Mouse (Mus musculus): ENCODE measurements around the gene Lig3.
A peak's percentile ranks its signal among the peaks of the same experiment; 100 is the strongest.

Gene Lig3

DNA sequence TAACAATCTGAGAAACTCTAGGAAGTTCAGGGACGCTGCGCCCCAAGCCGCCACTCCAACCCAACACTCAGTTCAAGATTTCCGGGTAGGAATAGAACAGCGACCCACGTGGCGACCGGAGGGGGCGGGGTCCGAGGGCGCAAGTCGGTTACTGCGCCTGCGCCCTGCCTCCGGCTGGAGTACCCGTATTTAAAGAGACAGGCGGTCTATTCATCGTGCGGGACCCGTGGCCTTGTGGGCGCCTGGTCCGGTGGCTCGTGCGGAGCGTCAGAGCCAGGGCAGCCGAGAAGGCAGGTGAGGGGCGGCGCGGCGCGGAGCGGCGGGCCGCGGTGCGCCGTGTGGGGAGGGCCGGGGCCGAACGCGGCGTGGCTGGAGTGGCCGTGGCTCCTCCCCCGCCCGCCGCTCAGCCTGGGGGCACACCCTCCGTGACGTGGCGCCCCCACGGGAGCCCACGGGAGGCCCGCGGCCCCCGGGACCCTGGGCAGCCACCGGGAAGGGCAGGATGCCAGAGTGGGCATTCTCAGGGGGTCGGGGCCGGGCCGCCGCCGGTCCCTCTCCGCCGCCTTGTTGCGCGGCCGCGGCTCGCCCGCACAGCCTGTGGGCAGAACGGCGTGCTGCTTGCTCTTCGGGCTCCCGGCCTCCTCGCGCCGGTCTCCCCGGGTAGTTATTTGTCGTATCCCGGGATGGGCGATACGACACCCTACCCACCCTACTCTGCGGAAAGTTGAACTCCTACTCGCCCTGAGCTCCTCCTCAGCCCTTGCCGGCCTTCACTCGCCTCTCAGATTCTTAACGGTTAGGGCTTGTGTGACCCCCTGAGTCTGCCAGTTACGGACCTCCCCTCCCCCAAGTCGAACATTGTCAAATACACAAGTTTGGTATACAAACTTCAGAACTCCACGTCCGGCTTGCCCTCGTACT is at the start of gene Lig3:
Lig3 (plus strand) TSS at position 126 of the 921 bp plus-strand sequence.
- peak; percentile 96 for DNase-seq (ENCODE audit: low spot score)

DNA sequence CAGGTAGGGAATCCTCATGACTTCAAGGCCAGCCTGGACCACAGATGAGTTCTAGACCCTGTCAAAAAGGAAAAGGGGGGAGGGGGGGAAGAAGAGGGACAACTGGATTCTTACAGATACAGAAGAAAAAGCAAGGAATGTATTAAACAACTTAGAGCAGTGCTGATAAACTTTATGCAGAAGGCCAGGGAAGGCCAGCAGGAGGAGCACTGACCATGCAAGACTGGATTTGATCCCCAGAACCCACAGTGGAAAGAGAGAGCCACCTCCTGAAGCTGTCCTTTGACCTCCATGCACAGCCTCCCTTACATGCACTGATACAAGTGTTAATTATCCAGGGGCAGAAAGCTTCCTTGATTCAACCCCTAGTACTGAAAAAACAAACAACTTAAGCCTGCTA is 46.7 kb upstream of the Lig3 start:
- no peak for DNase-seq (ENCODE audit: low spot score)

DNA sequence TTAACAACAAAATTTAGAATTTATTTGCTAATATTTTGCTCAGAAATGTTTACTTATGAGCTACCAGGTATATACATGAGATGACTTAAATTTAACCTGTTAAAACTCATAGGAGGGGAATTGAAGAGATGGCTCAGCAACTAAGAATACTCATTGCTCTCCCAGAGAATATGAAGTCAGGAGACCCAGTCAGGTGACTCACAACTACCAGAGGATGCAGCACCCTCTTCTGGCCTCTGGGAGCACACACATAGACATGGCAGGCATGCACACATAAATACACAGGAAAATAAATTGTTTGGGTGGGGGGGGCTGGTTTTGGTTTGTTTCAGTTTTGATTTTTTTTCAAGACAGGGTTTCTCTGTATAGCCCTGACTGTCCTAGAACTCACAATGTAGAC is 41.9 kb upstream of the Lig3 start:
- DNase-seq (ENCODE audit: low spot score), result no peak

DNA sequence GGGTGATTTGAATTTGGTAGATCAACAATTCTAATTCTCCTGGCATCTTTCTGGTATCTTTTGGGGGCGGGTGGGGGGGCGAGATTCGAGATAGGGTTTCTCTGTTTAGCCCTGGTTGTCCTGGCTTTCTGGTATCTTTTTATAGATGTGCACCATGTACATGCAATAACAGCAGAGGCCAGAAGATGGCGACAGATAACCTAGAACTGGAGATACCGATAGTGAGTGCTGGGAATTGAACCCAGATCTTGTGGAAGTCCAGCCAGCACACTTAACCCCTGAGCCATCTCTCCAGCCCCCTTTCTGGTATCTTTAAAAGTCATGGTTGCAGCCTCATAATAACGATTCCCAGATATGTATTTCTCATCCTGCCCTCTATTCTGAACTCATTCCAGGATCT is 34.8 kb upstream of the Lig3 start:
- peak; percentile 44 for DNase-seq (ENCODE audit: low spot score)

DNA sequence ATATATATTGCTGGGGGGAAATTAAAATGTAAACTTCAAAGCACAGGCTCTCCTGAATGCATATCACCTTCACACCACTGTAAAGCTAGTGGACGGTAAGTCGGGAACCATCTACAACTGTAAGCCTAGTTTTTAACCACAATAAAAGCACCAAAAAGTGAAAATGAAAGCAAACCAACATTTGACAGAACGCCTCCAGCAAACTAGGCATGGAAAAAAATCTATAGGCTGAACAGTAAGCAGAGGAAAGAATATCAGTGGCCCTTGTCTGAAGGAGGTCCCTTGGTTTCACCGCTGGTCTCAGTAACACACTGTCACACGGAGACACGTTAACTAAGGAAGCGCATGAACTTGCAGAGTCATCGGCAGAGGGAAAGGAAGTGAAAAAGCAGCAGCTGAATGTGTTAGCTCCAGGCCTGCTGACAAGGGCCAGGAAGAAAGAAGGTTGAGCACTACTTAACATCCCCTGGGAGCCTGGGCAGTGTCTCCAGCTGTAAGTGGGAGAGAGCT is 34.0 kb upstream of the Lig3 start:
- no peak for DNase-seq (ENCODE audit: low spot score)

DNA sequence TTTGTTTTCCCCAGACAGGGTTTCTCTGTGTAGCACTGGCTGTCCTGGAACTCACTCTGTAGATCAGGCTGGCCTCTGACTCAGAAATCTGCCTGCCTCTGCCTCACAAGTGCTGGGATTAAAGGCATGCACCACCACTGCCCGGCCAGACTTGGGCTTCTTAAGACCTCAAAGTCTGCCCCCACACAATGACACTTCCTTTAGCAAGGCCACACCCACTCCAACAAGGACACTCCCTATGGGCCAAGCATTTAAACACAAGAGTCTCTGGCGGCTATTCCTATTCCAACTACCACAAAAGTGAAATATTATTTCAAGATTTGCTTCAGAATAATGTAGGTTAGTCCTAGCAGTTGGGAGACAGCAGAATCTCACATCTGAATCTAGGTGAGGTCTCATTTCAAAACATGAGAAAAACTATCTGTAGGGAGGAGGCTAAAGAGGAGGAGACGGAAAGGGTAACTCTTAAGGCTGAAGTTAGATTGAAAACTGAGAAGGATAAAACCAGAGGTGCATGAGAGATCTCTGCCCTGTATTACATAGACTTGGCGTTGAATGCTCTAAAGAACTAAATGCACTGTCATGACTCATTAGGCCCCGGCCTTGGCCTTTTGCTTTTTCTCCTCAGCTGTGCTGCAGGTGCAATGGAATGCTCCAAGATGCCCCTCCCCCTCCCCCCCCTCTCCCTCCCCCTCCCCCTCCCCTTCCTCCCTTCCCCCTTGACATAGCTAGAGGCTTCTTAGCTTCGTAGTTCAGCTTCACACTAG is 28.4 kb upstream of the Lig3 start:
- no peak for DNase-seq (ENCODE audit: low spot score)

DNA sequence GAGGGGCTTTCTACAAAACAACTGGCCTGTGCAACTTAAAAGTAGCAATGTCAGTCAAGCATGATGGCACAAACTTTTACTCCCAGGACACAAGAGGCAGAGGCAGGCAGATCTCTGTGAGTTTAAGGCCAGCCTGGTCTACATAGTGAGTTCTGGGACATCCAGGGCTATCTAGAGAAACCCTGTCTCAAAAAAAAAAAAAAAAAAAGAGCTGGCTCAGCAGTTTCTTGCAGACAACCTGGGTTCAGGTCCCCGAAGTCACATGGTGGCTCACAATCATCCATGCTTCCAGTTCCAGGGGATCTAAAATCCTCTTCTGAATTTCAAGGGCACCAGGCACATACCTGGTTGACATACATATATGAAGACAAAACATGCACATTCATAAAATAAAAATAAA is 25.0 kb upstream of the Lig3 start:
- DNase-seq (ENCODE audit: low spot score), result no peak

DNA sequence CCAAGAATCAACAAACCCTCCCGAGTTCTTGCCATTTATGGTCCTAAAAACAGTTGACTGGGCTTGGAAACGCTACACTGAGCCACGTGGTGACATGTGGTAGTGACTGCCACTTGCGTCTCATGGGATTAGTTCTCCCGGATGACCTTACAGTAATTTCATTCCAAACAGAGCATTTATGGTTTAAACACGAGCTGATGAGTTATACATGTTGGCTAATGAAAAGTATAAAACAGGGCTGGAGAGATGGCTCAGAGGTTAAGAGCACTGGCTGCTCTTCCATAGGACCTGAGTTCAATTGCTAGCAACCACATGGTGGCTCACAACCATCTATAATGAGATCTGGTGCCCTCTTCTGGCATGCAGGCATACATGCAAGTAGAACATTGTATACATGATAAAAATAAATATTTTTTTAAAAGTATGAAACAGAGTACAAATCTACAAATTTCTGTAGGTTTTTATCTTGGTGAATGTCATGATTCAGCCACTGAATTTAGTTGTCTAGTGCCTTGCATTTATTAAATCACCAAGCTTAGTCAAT is 18.6 kb upstream of the Lig3 start:
- no peak for DNase-seq (ENCODE audit: low spot score)

DNA sequence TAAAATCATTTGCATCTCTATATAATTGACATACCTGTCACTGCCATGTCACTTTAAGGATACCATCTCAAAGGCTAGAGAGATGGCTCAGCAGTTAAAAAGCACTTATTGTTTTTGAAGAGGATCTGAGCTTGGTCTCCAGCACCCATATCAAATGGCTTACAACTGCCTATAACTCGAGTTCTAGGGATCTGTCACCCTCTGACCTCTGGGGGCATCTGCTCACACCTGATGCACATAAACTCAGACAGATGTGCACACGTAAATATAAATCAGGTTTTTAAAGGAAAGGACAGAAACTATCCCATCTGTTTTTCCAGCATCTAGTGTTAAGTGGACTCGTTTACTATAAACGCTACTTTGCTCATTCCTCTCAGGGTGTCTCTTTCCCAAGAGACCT is 17.6 kb upstream of the Lig3 start:
- DNase-seq (ENCODE audit: low spot score), result no peak

DNA sequence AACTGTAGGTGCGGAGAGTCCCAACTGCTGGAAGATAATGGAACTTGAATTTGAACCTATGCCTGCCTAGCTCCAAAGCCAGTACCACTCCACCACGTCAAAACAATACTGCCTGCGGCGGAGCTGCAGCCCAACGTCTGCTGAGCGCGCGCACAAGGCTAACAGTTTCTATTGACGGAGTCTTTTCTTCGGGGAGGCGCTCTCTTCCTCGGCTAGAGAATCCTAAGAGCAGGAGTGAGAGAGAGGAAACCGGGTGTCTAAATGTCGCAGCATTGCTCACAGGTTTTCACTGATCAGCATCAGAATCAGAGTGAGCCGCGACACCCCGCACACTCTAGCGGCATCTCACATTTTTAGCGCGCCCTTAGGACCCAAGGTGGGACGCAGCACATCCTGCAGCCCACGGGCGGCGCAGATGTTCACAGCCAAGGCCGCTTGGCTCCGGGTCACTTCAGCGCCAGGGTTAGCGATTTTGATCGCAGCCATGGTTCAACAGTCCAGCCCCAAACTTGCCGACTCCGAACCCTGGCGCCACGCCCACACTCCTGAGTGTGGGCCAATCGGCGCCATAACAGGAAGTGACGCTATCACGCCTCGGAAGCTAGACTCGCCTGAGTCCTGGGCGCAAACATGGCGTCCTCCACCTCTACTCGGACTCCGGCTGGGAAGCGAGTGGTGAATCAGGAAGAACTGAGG is 17.0 kb upstream of the Lig3 start, which contains the start of the genes Cct6b and Zfp830:
Cct6b (minus strand) TSS at position 580 of the 696 bp plus-strand sequence.
Zfp830 (plus strand) TSS at position 604 of the 696 bp plus-strand sequence.
- peak; percentile 99 for DNase-seq (ENCODE audit: low spot score)

DNA sequence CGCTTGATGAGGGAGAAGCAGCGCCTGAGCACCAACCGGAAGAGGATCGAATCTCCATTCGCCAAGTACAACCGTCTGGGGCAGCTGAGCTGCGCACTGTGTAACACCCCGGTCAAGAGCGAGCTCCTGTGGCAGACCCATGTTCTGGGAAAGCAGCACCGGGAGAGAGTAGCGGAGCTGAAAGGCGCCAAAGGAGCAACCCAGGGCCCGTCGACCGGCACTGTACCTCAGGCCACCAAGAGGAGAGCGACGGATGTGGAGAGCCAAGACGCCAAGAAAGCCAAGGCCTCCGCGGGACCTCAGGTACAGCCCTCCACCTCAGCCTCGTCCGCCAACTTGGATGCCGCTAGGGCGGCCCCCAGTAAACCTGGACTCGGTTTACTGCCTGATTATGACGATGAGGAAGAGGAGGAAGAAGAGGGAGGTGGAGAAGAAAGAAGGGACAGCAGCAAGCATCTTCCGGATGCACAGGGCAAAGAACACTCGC is 16.4 kb upstream of the Lig3 start:
- DNase-seq (ENCODE audit: low spot score), result no peak

DNA sequence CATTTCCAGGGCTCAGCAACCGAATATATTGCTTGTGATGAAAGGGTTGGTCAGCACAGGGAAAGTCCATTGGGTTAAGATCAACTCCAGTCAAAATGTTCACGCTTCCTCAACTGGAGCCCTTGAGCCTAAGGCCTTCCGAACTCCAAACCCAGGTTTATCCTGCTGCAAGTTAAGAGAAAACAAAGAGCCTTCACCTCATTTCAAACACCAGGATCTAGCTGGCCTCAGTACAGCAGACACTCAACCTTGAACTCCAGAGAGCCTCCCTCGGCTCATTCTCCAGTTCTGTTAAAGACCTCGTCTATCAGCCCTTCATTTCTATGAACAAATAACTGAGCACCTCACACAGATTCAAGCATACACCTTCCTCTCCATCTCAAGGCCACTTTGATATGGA is 774 bp upstream of the Lig3 start:
- no peak for DNase-seq (ENCODE audit: low spot score)

DNA sequence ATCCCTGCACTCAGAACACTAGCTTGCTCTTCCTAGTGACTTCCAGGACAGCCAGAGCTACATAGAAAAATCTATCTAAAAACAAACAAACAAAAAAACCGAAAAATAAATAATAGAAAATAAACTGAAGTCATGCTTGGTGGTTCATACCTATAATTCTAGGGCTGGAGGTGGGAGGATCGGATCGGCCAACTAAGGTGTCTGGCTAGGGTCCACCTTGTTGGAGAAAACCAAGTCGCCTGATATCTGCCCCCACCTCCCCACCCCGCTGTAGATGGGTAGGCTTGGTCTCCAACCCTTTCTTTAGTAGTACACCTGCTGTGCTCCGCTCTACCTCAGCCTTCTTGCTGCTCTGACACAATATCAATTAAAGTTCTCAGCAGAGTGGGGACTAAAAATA is 1.3 kb downstream of the Lig3 start:
- no peak for DNase-seq (ENCODE audit: low spot score)

DNA sequence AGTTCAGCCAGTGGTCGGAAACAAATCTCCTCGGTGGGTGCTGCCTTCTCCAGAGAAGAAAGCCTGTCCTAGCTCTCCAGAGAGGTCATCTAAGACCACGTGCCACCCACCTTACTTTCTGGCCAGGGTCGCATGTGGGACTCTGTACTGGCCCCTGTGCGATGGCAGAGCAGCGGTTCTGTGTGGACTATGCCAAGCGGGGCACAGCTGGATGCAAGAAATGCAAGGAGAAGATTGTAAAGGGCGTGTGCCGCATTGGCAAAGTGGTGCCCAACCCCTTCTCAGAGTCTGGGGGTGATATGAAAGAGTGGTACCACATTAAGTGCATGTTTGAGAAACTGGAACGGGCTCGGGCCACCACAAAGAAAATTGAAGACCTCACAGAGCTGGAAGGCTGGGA is 2.5 kb downstream of the Lig3 start:
- no peak for DNase-seq (ENCODE audit: low spot score)

DNA sequence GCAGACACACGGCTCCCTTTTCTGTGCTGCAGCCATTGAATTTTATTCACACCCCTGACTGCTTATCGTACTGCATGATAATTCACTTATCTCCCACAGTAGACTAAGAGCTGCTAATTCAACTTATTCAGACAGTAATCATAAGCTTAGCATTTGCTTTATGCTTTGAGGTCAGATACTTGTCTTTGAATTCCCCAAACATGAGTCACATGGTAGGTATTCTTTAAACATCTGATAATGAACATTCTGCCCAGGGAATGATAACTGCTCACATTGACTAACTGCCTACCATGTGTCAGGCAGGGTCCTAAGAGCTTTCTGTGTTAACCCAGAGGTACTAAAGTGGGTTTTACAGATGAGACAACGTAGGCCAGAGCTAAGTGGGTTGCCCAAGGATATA is 25.7 kb downstream of the Lig3 start:
- no peak for DNase-seq (ENCODE audit: low spot score)

DNA sequence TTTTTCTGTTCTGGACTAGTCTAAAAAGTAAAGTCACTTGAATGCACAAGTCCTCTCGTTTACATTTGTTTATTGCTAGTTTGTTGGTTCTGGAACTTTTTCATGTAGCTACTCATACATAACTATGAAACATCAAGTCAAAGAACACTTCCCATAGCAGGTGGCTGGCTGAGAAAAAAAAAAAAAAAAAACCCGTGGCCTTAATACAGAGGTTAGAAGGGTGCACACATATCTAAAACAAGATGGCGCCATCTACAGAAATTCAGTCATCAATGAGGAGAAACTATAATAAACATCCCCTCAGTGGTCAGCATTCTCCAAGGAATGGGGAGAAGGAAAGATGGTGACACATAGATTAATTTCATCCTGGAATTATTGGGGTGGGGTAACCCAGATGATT is 26.5 kb downstream of the Lig3 start:
- no peak for DNase-seq (ENCODE audit: low spot score)

DNA sequence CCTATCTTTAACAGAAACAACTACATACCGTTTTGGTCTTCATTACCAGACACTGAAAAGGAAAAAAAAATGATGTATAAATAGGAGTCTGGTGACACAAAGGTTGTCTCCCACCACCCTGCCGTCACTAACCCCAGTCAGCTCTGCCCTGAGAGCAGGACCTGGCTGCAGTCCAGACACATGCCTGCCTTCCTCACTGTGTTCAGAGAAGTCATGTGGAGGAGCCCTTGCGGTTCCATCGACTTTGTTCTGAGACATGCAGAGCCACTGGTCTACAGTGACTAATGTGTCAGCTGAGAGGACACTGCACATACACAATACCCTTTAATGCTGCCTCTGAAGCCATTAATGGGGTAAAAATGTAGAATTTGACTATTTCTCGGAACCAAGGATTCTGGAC is 27.6 kb downstream of the Lig3 start:
- no peak for DNase-seq (ENCODE audit: low spot score)

DNA sequence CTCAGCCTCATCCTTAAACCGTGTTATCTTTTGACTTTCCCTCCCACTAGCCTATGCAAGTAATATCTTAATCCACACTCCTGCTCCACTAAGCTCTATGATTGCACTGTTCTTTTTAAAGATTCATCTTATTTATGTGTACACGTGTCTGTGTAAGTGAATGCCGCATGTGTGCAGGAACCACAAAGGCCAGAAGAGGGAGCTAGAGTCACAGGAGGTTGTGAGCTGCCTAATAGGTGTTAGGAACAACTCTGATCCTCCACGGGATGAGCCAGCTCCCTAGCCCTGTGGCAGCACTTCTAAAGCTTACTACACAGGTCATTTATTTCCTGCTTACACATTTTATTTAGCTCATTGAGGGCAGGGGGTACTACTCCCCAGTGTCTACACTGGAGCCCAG is 38.4 kb downstream of the Lig3 start:
- peak; percentile 83 for DNase-seq (ENCODE audit: low spot score)

DNA sequence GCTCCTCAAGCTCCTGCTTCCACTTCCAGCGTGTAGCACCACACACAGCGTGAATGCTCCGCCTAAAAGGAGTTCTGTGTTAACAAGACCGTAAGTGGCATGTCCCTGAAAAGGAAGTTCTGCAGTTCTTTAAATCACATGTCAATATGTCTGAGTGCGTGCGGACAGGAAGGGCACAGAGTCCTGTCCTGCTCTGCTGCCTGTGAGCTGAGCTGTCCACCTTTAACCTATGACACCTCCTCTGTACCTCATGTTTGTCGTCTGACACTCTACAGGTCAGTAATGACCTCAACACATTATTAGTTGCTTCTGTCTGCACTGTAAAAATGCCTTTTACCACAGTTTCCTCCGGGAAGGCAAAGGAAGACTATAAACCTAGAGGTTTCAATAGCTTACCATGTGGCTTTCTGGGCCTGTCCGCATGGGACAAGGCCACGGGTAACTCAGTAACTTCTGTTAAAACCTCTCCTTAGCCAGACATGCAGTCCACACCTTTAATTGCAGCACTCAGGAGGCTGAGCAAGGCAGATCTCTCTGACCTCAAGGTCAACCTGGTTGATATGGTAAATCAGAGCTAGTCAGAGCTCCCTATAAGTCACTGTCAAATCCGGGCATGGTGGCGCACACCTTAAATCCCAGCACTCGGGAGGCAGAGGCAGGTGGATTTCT is 40.0 kb downstream of the Lig3 start:
- no peak for DNase-seq (ENCODE audit: low spot score)

DNA sequence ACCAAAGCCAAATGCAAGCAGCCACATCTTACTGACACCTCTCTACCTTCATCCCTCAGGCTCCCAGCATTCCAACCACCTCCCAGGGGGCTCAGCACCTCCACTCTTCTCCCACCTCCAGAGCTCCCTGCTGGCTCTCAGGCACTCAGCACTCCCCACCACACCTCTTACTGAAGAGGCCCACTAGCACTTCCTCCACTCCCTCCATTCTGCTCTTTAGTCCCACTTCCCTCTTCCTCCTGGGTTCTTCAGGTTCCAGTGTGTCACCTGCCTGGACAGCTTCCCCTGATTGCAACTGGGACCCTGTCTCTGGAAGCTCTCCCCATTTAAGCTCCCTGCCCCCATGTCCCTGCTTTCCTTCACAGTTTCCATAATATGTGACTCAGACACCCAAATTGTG is 45.9 kb downstream of the Lig3 start:
- DNase-seq (ENCODE audit: low spot score), result no peak

Measured in embryo, embryonic 10 days (tissue).